Comparison of ENCODE assay signal across 8 mouse cellular contexts in genomic region chr7:126976878-126977459, GRCm38 (mm10). TPM values are rescaled to one million over a fixed set of nuclear protein-coding genes. Genes with fewer than 3 reads are reported as not detected.
DNase-seq lines count a peak whose midpoint lies in the region; ATAC-seq lines count a peak whose summit lies in the region.

No protein-coding gene starts in this region.

- no peak for DNase-seq in neural tube, embryonic 11.5 days (ENCODE audit: low spot score)
- no peak for DNase-seq in neural tube, embryonic 10.5 days (ENCODE audit: extremely low spot score, low spot score)
- DNase-seq in embryonic facial prominence, embryonic 11.5 days (ENCODE audit: low spot score), result no peak
- no peak for DNase-seq in midbrain, embryonic 14.5 days
- DNase-seq in thymus, postnatal 0 days (ENCODE audit: low spot score), result no peak
- no peak for DNase-seq in layer of hippocampus, postnatal 25 days (ENCODE audit: extremely low spot score in 1 of 2, low spot score in 1 of 2)
- DNase-seq in adrenal gland, postnatal 14 days, result no peak

- peak overlapping the region; percentile 89 for H3K4me2 ChIP-seq in neural tube, embryonic 11.5 days (ENCODE audit: low read depth)
- H3K4me2 ChIP-seq in embryonic facial prominence, embryonic 11.5 days (ENCODE audit: low read depth, low read length), result peak overlapping the region; percentile 65
- H3K4me2 ChIP-seq in kidney, embryonic 14.5 days (replicated peaks; ENCODE audit: low read depth, low read length), result peak overlapping the region; percentile 58
- peak overlapping the region; percentile 92 for H3K4me2 ChIP-seq in midbrain, embryonic 14.5 days (ENCODE audit: low read length)

- 0 out of 2 replicates have a peak, but pooled peaks cover 6% of the 10 kb centered on the region for H3K36me3 ChIP-seq in neural tube, embryonic 11.5 days (ENCODE audit: control insufficient read depth, insufficient read depth, low read length)
- peaks cover 5% of the 10 kb centered on the region for H3K36me3 ChIP-seq in embryonic facial prominence, embryonic 11.5 days (replicated peaks; ENCODE audit: control insufficient read depth, insufficient read depth, low read depth, low read length)
- peaks cover 30% of the 10 kb centered on the region for H3K36me3 ChIP-seq in kidney, embryonic 14.5 days (ENCODE audit: control insufficient read depth, insufficient read depth, low read length)
- H3K36me3 ChIP-seq in midbrain, embryonic 14.5 days (ENCODE audit: control insufficient read depth, insufficient read depth, low read length), result peaks cover 45% of the 10 kb centered on the region

- H3K9me3 ChIP-seq in neural tube, embryonic 11.5 days (ENCODE audit: control insufficient read depth, low read length), result no peaks in the 10 kb centered on the region
- no peaks in the 10 kb centered on the region for H3K9me3 ChIP-seq in embryonic facial prominence, embryonic 11.5 days (replicated peaks; ENCODE audit: control insufficient read depth, low read length)
- no peaks in the 10 kb centered on the region for H3K9me3 ChIP-seq in kidney, embryonic 14.5 days (ENCODE audit: control insufficient read depth, low read length)
- no peaks in the 10 kb centered on the region for H3K9me3 ChIP-seq in midbrain, embryonic 14.5 days (ENCODE audit: control insufficient read depth, low read length)

- H3K9ac ChIP-seq in neural tube, embryonic 11.5 days (ENCODE audit: low read length), result peak overlapping the region; percentile 96
- H3K9ac ChIP-seq in embryonic facial prominence, embryonic 11.5 days (replicated peaks; ENCODE audit: low read length), result peak overlapping the region; percentile 93
- H3K9ac ChIP-seq in kidney, embryonic 14.5 days (ENCODE audit: low read depth, low read length), result peak overlapping the region; percentile 99
- H3K9ac ChIP-seq in midbrain, embryonic 14.5 days (replicated peaks; ENCODE audit: low read length), result peak overlapping the region; percentile 96

- no peaks in the 10 kb centered on the region for H3K27me3 ChIP-seq in neural tube, embryonic 11.5 days (ENCODE audit: control insufficient read depth, insufficient read depth, low read length)
- H3K27me3 ChIP-seq in embryonic facial prominence, embryonic 11.5 days (ENCODE audit: control insufficient read depth, insufficient read depth, low read length), result no peaks in the 10 kb centered on the region
- H3K27me3 ChIP-seq in kidney, embryonic 14.5 days (ENCODE audit: control insufficient read depth, insufficient read depth, low read length), result no peaks in the 10 kb centered on the region
- H3K27me3 ChIP-seq in midbrain, embryonic 14.5 days (ENCODE audit: control insufficient read depth, insufficient read depth, low read length), result no peaks in the 10 kb centered on the region

- 29% methylated on average over 14 of the region's 14 CpGs for WGBS in neural tube, embryonic 11.5 days
- 27% methylated on average over 14 of the region's 14 CpGs for WGBS in embryonic facial prominence, embryonic 11.5 days
- WGBS in kidney, embryonic 14.5 days, result 26% methylated on average over 14 of the region's 14 CpGs
- whole genome bisulfite sequencing in midbrain, embryonic 14.5 days, result 30% methylated on average over 14 of the region's 14 CpGs

- no peak for ATAC-seq in neural tube, embryonic 11.5 days (ENCODE audit: insufficient read depth, low FRiP score, low TSS enrichment)
- no peak for ATAC-seq in embryonic facial prominence, embryonic 11.5 days (replicated peaks; ENCODE audit: insufficient number of reproducible peaks, low FRiP score, low TSS enrichment, low read depth)
- ATAC-seq in kidney, embryonic 14.5 days (ENCODE audit: low FRiP score, low TSS enrichment), result no peak
- ATAC-seq in midbrain, embryonic 14.5 days (ENCODE audit: low FRiP score, low TSS enrichment), result no peak

- peak overlapping the region; percentile 94 for H3K4me3 ChIP-seq in neural tube, embryonic 11.5 days (ENCODE audit: low read depth, low read length)
- peak overlapping the region; percentile 89 for H3K4me3 ChIP-seq in embryonic facial prominence, embryonic 11.5 days (ENCODE audit: low read depth, low read length)
- peak overlapping the region; percentile 100 for H3K4me3 ChIP-seq in kidney, embryonic 14.5 days (ENCODE audit: low read length)
- H3K4me3 ChIP-seq in midbrain, embryonic 14.5 days (replicated peaks; ENCODE audit: low read depth, low read length), result peak overlapping the region; percentile 90

- no peak overlapping the region for H3K27ac ChIP-seq in neural tube, embryonic 11.5 days (ENCODE audit: low read depth, low read length)
- no peak overlapping the region for H3K27ac ChIP-seq in embryonic facial prominence, embryonic 11.5 days (replicated peaks; ENCODE audit: low read depth, low read length)
- H3K27ac ChIP-seq in kidney, embryonic 14.5 days (ENCODE audit: low read depth, low read length), result peak overlapping the region; percentile 97; the same call in 1 of the 2 replicates
- peak overlapping the region; percentile 95; the same call in 1 of the 2 replicates for H3K27ac ChIP-seq in midbrain, embryonic 14.5 days (replicated peaks; ENCODE audit: low read depth, low read length)

- peaks cover 6% of the 10 kb centered on the region; the same call in 1 of the 2 replicates for H3K4me1 ChIP-seq in neural tube, embryonic 11.5 days (ENCODE audit: control insufficient read depth, insufficient read depth, low read length)
- no peaks in the 10 kb centered on the region for H3K4me1 ChIP-seq in embryonic facial prominence, embryonic 11.5 days (ENCODE audit: control insufficient read depth, insufficient read depth, low read length)
- peaks cover 4% of the 10 kb centered on the region; the same call in 1 of the 2 replicates for H3K4me1 ChIP-seq in kidney, embryonic 14.5 days (ENCODE audit: control insufficient read depth, insufficient read depth, low read length)
- H3K4me1 ChIP-seq in midbrain, embryonic 14.5 days (ENCODE audit: control insufficient read depth, insufficient read depth, low read length), result peaks cover 11% of the 10 kb centered on the region

RNA-seq across cellular contexts. Expression of gene Cdiptos, which starts 1.1 kb away (rescaled TPM):
- polyA plus RNA-seq in neural tube, embryonic 11.5 days (2014; fragmentation: Nextera tagmentation; extraction: Ambion mirVana), result 0.47 and 1.1 TPM in 2 replicates
- 1.0 and 2.0 TPM in 2 replicates for polyA plus RNA-seq in embryonic facial prominence, embryonic 11.5 days (2014; fragmentation: Nextera tagmentation; extraction: Ambion mirVana)
- 1.3 and 2.5 TPM in 2 replicates for polyA plus RNA-seq in kidney, embryonic 14.5 days (2014; fragmentation: Nextera tagmentation; extraction: Ambion mirVana)
- polyA plus RNA-seq in midbrain, embryonic 14.5 days (2014; fragmentation: Nextera tagmentation; extraction: Ambion mirVana), result 1.1 and 1.3 TPM in 2 replicates
- polyA plus RNA-seq in thymus, postnatal 0 days (2015; fragmentation: Nextera tagmentation; extraction: Ambion mirVana), result 1.6 and 1.7 TPM in 2 replicates
- total RNA-seq in layer of hippocampus, postnatal 25 days (2021), result not detected
- 1.6 TPM in 2 replicates for total RNA-seq in adrenal gland, postnatal 14 days (2021)

RNA-seq across cellular contexts. Expression of gene Cdipt, which starts 1.3 kb away (rescaled TPM):
- polyA plus RNA-seq in neural tube, embryonic 11.5 days (2014; fragmentation: Nextera tagmentation; extraction: Ambion mirVana), result 79.1 and 80.3 TPM in 2 replicates
- 64.3 and 71.6 TPM in 2 replicates for polyA plus RNA-seq in embryonic facial prominence, embryonic 11.5 days (2014; fragmentation: Nextera tagmentation; extraction: Ambion mirVana)
- polyA plus RNA-seq in kidney, embryonic 14.5 days (2014; fragmentation: Nextera tagmentation; extraction: Ambion mirVana), result 77.4 and 89.1 TPM in 2 replicates
- 101 and 106 TPM in 2 replicates for polyA plus RNA-seq in midbrain, embryonic 14.5 days (2014; fragmentation: Nextera tagmentation; extraction: Ambion mirVana)
- 91.9 and 94.6 TPM in 2 replicates for polyA plus RNA-seq in thymus, postnatal 0 days (2015; fragmentation: Nextera tagmentation; extraction: Ambion mirVana)
- total RNA-seq in layer of hippocampus, postnatal 25 days (2021), result 100 to 1,000 TPM; 157 to 177 TPM
- 78.2 and 83.0 TPM in 2 replicates for total RNA-seq in adrenal gland, postnatal 14 days (2021)

RNA-seq across cellular contexts. Expression of gene Sez6l2, which starts 26.6 kb away (rescaled TPM):
- 10.0 and 13.5 TPM in 2 replicates for polyA plus RNA-seq in neural tube, embryonic 11.5 days (2014; fragmentation: Nextera tagmentation; extraction: Ambion mirVana)
- 1.2 and 3.2 TPM in 2 replicates for polyA plus RNA-seq in embryonic facial prominence, embryonic 11.5 days (2014; fragmentation: Nextera tagmentation; extraction: Ambion mirVana)
- polyA plus RNA-seq in kidney, embryonic 14.5 days (2014; fragmentation: Nextera tagmentation; extraction: Ambion mirVana), result 1.1 and 1.7 TPM in 2 replicates
- 59.1 and 66.9 TPM in 2 replicates for polyA plus RNA-seq in midbrain, embryonic 14.5 days (2014; fragmentation: Nextera tagmentation; extraction: Ambion mirVana)
- 0.50 and 0.78 TPM in 2 replicates for polyA plus RNA-seq in thymus, postnatal 0 days (2015; fragmentation: Nextera tagmentation; extraction: Ambion mirVana)
- 100 to 1,000 TPM; 411 to 438 TPM for total RNA-seq in layer of hippocampus, postnatal 25 days (2021)
- total RNA-seq in adrenal gland, postnatal 14 days (2021), result 54.2 and 62.2 TPM in 2 replicates

RNA-seq across cellular contexts. Expression of gene Asphd1, which starts 27.6 kb away (rescaled TPM):
- polyA plus RNA-seq in neural tube, embryonic 11.5 days (2014; fragmentation: Nextera tagmentation; extraction: Ambion mirVana), result 0.82 and 0.87 TPM in 2 replicates
- polyA plus RNA-seq in embryonic facial prominence, embryonic 11.5 days (2014; fragmentation: Nextera tagmentation; extraction: Ambion mirVana), result 0.60 TPM in 2 replicates
- 0.16 and 0.34 TPM in 2 replicates for polyA plus RNA-seq in kidney, embryonic 14.5 days (2014; fragmentation: Nextera tagmentation; extraction: Ambion mirVana)
- polyA plus RNA-seq in midbrain, embryonic 14.5 days (2014; fragmentation: Nextera tagmentation; extraction: Ambion mirVana), result 6.5 and 7.0 TPM in 2 replicates
- not detected in 2 replicates for polyA plus RNA-seq in thymus, postnatal 0 days (2015; fragmentation: Nextera tagmentation; extraction: Ambion mirVana)
- total RNA-seq in layer of hippocampus, postnatal 25 days (2021), result 10 to 100 TPM; 33.4 to 36.6 TPM
- 1.7 and 2.2 TPM in 2 replicates for total RNA-seq in adrenal gland, postnatal 14 days (2021)

RNA-seq across cellular contexts. Expression of gene Mvp, which starts 37.5 kb away (rescaled TPM):
- polyA plus RNA-seq in neural tube, embryonic 11.5 days (2014; fragmentation: Nextera tagmentation; extraction: Ambion mirVana), result 3.0 and 4.2 TPM in 2 replicates
- 2.6 and 3.0 TPM in 2 replicates for polyA plus RNA-seq in embryonic facial prominence, embryonic 11.5 days (2014; fragmentation: Nextera tagmentation; extraction: Ambion mirVana)
- polyA plus RNA-seq in kidney, embryonic 14.5 days (2014; fragmentation: Nextera tagmentation; extraction: Ambion mirVana), result 7.7 and 9.7 TPM in 2 replicates
- 1.7 and 3.1 TPM in 2 replicates for polyA plus RNA-seq in midbrain, embryonic 14.5 days (2014; fragmentation: Nextera tagmentation; extraction: Ambion mirVana)
- 29.8 and 32.5 TPM in 2 replicates for polyA plus RNA-seq in thymus, postnatal 0 days (2015; fragmentation: Nextera tagmentation; extraction: Ambion mirVana)
- 1 to 10 TPM; 7.0 to 7.4 TPM for total RNA-seq in layer of hippocampus, postnatal 25 days (2021)
- 61.7 and 63.8 TPM in 2 replicates for total RNA-seq in adrenal gland, postnatal 14 days (2021)

Comparison
In these comparisons a context has a peak if more than half of its experiments do, and no peak if none do; other contexts are left out.
1. H3K27ac ChIP-seq: peak in kidney, embryonic 14.5 days (single experiment) and midbrain, embryonic 14.5 days (single experiment); none in neural tube, embryonic 11.5 days (single experiment) and embryonic facial prominence, embryonic 11.5 days (single experiment).
2. Peak in every context shown above with its lines, with median percentiles within 50 percentile points of each other: H3K4me2 ChIP-seq, H3K4me3 ChIP-seq and H3K9ac ChIP-seq.